Mouse (Mus musculus): ENCODE measurements at regions not wholly inside any gene's neighbourhood (a gene's known extent, or its start where the extent isn't known, plus 50 kb on each side); places are given as distances from the start of the nearest gene placed in this dataset.

- Histone ChIP-seq H3K4me3 (ENCODE audit: control insufficient read depth in 1 of 2, insufficient read depth in 1 of 2, low read depth in 2 of 2, low read length in 2 of 2) (no peak overlapping the region), H3K27ac (ENCODE audit: control insufficient read depth, low read depth, low read length) (no peak overlapping the region), H3K27me3 (ENCODE audit: control insufficient read depth in 1 of 2, insufficient read depth in 2 of 2, low read length in 2 of 2) (peaks cover 0 to 3% of the 10 kb centered on the region in 2 experiments; a peak in 3 of 4 replicates), H3K9me3 (replicated peaks; ENCODE audit: insufficient read depth, low read length) (no peaks in the 10 kb centered on the region), H3K36me3 (ENCODE audit: control insufficient read depth in 1 of 2, insufficient read depth in 2 of 2, low read length in 2 of 2) (no peaks in the 10 kb centered on the region), H3K79me2 (ENCODE audit: control insufficient read depth, insufficient read depth, low read length, poor library complexity) (no peaks in the 10 kb centered on the region), H3K4me1 (ENCODE audit: control insufficient read depth in 1 of 2, insufficient read depth in 2 of 2, low read length in 2 of 2) (no peaks in the 10 kb centered on the region), H3K9ac (ENCODE audit: control insufficient read depth, low read depth, low read length, poor library complexity, severe bottlenecking) (no peak overlapping the region)
- no peak for TF ChIP-seq POLR2AphosphoS2 (IDR thresholded peaks at IDR 0.05; ENCODE audit: low read length)
- TF ChIP-seq SIN3A (IDR thresholded peaks at IDR 0.05; ENCODE audit: low read length), result no peak
- no peak for TF ChIP-seq NELFE (IDR thresholded peaks at IDR 0.05; ENCODE audit: low read depth, low read length)
- TF ChIP-seq GABPA (IDR thresholded peaks at IDR 0.05; ENCODE audit: low read depth, low read length), result no peak
- TF ChIP-seq CHD1 (IDR thresholded peaks at IDR 0.05; ENCODE audit: low read depth, low read length), result no peak
- TF ChIP-seq GATA1 (IDR thresholded peaks at IDR 0.05; ENCODE audit: low read depth, low read length), result no peak
- no peak for TF ChIP-seq TBP (IDR thresholded peaks at IDR 0.05; ENCODE audit: low read depth, low read length)
- no peak for TF ChIP-seq E2F4 (IDR thresholded peaks at IDR 0.05; ENCODE audit: borderline replicate concordance, low read depth, low read length)
- TF ChIP-seq USF2 (IDR thresholded peaks at IDR 0.05; ENCODE audit: borderline replicate concordance in 1 of 2, insufficient read depth in 1 of 2, low read depth in 1 of 2, low read length in 2 of 2), result no peak
- DNase-seq (ENCODE audit: low read depth, low spot score), result no peak
Observed at GRCm38 (mm10) chr13:107329348-107329747, 307.4 kb upstream of the Kif2a start.

GRCm38 (mm10) chr13:107325707-107326495 lies 304.0 kb upstream of the Kif2a start:
- Histone ChIP-seq H3K27ac (ENCODE audit: control insufficient read depth, low read depth, low read length) (no peak overlapping the region), H3K9ac (ENCODE audit: control insufficient read depth, low read depth, low read length, poor library complexity, severe bottlenecking) (no peak overlapping the region), H3K27me3 (ENCODE audit: control insufficient read depth in 1 of 2, insufficient read depth in 2 of 2, low read length in 2 of 2) (peaks cover 0 to 3% of the 10 kb centered on the region in 2 experiments; a peak in 2 of 4 replicates), H3K4me3 (ENCODE audit: control insufficient read depth in 1 of 2, insufficient read depth in 1 of 2, low read depth in 2 of 2, low read length in 2 of 2) (no peak overlapping the region), H3K36me3 (ENCODE audit: control insufficient read depth in 1 of 2, insufficient read depth in 2 of 2, low read length in 2 of 2) (no peaks in the 10 kb centered on the region), H3K79me2 (ENCODE audit: control insufficient read depth, insufficient read depth, low read length, poor library complexity) (no peaks in the 10 kb centered on the region), H3K4me1 (ENCODE audit: control insufficient read depth in 1 of 2, insufficient read depth in 2 of 2, low read length in 2 of 2) (no peaks in the 10 kb centered on the region), H3K9me3 (replicated peaks; ENCODE audit: insufficient read depth, low read length) (no peaks in the 10 kb centered on the region)
- peak; percentile 68; the same call in 1 of the 2 replicates for TF ChIP-seq ZC3H11A (IDR thresholded peaks at IDR 0.05; ENCODE audit: low read depth, low read length)
- peak; percentile 74 for TF ChIP-seq SMC3 (IDR thresholded peaks at IDR 0.05; ENCODE audit: low read depth, low read length)
- peak; percentile 87 for TF ChIP-seq RAD21 (IDR thresholded peaks at IDR 0.05; ENCODE audit: low read depth, low read length)
- TF ChIP-seq CTCF (IDR thresholded peaks at IDR 0.05 in 2 of 3, conservative IDR thresholded peaks at IDR 0.05 in 1 of 3; ENCODE audit: control insufficient read depth in 1 of 3, insufficient read depth in 1 of 3, low read depth in 2 of 3, low read length in 3 of 3, poor library complexity in 1 of 3, severe bottlenecking in 1 of 3), result peak; percentile 78 to 85 (median 79)
- TF ChIP-seq RCOR1 (IDR thresholded peaks at IDR 0.05; ENCODE audit: low read depth, low read length), result no peak
- peak; percentile 52 for DNase-seq (ENCODE audit: low read depth, low spot score)

GRCm38 (mm10) chr13:107314746-107315145 lies 292.8 kb upstream of the Kif2a start:
- no peak overlapping the region for H3K9ac ChIP-seq (ENCODE audit: control insufficient read depth, low read depth, low read length, poor library complexity, severe bottlenecking)
- no peak for DNase-seq (ENCODE audit: low read depth, low spot score)
- H3K9me3 ChIP-seq (replicated peaks; ENCODE audit: insufficient read depth, low read length), result no peaks in the 10 kb centered on the region
- H3K27ac ChIP-seq (ENCODE audit: control insufficient read depth, low read depth, low read length), result no peak overlapping the region
- peaks cover 3 to 8% of the 10 kb centered on the region in 2 experiments for H3K27me3 ChIP-seq (ENCODE audit: control insufficient read depth in 1 of 2, insufficient read depth in 2 of 2, low read length in 2 of 2)
- no peaks in the 10 kb centered on the region for H3K4me1 ChIP-seq (ENCODE audit: control insufficient read depth in 1 of 2, insufficient read depth in 2 of 2, low read length in 2 of 2)
- no peak overlapping the region for H3K4me3 ChIP-seq (ENCODE audit: control insufficient read depth in 1 of 2, insufficient read depth in 1 of 2, low read depth in 2 of 2, low read length in 2 of 2)
- no peaks in the 10 kb centered on the region for H3K36me3 ChIP-seq (ENCODE audit: control insufficient read depth in 1 of 2, insufficient read depth in 2 of 2, low read length in 2 of 2)
- TF ChIP-seq MXI1 (IDR thresholded peaks at IDR 0.05; ENCODE audit: low read depth, low read length) (no peak), RCOR1 (IDR thresholded peaks at IDR 0.05; ENCODE audit: low read depth, low read length) (no peak), HCFC1 (IDR thresholded peaks at IDR 0.05; ENCODE audit: low read depth, low read length) (no peak), NELFE (IDR thresholded peaks at IDR 0.05; ENCODE audit: low read depth, low read length) (no peak), BHLHE40 (IDR thresholded peaks at IDR 0.05; ENCODE audit: borderline replicate concordance, low read depth, low read length) (no peak), ELF1 (IDR thresholded peaks at IDR 0.05; ENCODE audit: low read depth, low read length) (no peak), ZKSCAN1 (IDR thresholded peaks at IDR 0.05; ENCODE audit: low read depth, low read length) (no peak), ZNF384 (IDR thresholded peaks at IDR 0.05; ENCODE audit: low read depth, low read length) (no peak), E2F4 (IDR thresholded peaks at IDR 0.05; ENCODE audit: borderline replicate concordance, low read depth, low read length) (no peak), MAFK (IDR thresholded peaks at IDR 0.05; ENCODE audit: borderline replicate concordance, low read depth, low read length) (no peak), GABPA (IDR thresholded peaks at IDR 0.05; ENCODE audit: low read depth, low read length) (no peak), POLR2AphosphoS2 (IDR thresholded peaks at IDR 0.05; ENCODE audit: low read length) (no peak), TAL1 (IDR thresholded peaks at IDR 0.05; ENCODE audit: low read length) (no peak), RAD21 (IDR thresholded peaks at IDR 0.05; ENCODE audit: low read depth, low read length) (no peak)
- no peaks in the 10 kb centered on the region for H3K79me2 ChIP-seq (ENCODE audit: control insufficient read depth, insufficient read depth, low read length, poor library complexity)
